Mouse (Mus musculus): ENCODE data around the gene Afdn. TPM values are rescaled to one million over a fixed set of nuclear protein-coding genes. Genes with fewer than 3 reads are reported as not detected.
A peak's percentile ranks its signal among the peaks of the same experiment; 100 is the strongest.

The Afdn gene
- 91.3 and 110 TPM in 2 replicates for polyA plus RNA-seq (2016; fragmentation: Nextera tagmentation; extraction: Ambion mirVana)

DNA sequence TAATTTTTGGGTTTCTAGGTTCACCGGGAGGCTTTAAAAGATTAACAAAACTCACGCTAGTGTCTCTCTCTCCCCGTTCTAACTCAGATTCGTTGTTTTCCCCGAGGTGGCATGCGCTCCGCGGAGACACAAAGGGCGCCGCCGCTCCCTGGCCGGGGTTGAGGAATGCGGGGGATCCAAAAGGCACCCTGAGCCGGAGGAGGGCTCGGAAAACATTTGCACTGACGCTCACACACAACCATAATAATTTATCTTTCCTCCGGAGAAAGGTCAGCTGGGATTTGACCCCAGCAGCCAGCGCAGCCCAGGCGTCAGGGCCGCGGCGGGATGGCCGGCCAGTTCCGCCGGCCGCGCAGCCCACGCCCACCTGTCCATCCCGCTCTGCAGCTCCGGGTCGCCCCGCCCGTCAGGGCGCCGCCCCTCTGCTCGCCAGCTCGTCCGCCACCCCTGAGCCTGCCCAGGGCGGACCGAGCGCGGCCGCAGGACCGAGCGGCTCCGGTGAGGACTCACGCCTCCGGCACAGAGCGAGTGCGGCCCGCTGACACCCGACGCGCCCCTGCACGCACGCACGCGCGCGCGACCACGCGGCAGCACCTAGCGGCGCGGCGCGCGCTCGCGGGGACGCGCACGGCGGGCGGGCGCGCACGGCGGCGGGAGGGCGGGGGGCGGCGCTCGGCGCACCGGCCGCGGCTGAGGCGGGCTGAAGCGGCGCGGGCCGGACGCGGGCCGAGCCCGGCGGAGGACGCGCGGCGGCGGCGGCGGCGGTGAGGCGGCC lies at the start of gene Afdn:
TSS of gene Afdn (plus strand) at position 687 of the 775 bp plus-strand sequence.
- WGBS = 11% methylated on average over 108 of the region's 108 CpGs

DNA sequence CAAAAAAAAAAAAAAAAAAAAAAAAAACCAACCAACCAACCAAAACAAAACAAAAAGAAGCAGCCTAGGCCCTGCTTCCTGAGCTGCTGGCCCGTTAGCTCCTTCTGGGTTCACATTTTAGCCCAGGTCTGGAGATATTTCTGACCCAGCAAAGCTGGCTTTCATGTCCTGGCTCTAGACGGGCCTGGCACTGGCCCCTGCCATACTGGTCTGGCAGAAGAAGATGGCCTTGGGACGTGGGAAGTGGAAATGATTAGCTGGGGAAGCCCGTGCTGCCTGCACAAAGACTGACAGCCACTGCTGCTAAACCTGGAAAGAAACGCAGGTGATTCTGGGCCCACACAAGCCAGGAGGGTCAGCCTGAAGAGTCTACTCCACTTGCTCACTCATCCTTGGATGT lies 49.2 kb upstream of the Afdn start:
- 77% methylated on average over 5 of the region's 5 CpGs for WGBS
- DNase-seq (ENCODE audit: low spot score) = no peak
- Histone ChIP-seq H3K9me3 (no peaks in the 10 kb centered on the region), H3K27ac (no peak overlapping the region), H3K36me3 (no peaks in the 10 kb centered on the region), H3K27me3 (ENCODE audit: insufficient read depth, poor library complexity, severe bottlenecking) (no peaks in the 10 kb centered on the region), H3K4me3 (no peak overlapping the region), H3K4me1 (peaks cover 45% of the 10 kb centered on the region)

More for the DNA sequence above, at the start of gene Afdn:
- H3K4me3 ChIP-seq = peak within 1 kb of the TSS; percentile 96
- H3K4me1 ChIP-seq = peaks cover 29% of the 10 kb centered on the region
- no peaks in the 10 kb centered on the region for H3K27me3 ChIP-seq (ENCODE audit: insufficient read depth, poor library complexity, severe bottlenecking)
- DNase-seq (ENCODE audit: low spot score) = peak; percentile 92
- peak within 1 kb of the TSS; percentile 94 for H3K27ac ChIP-seq
- H3K9me3 ChIP-seq = no peaks in the 10 kb centered on the region; the same call in 1 of the 2 replicates
- no peaks in the 10 kb centered on the region for H3K36me3 ChIP-seq

DNA sequence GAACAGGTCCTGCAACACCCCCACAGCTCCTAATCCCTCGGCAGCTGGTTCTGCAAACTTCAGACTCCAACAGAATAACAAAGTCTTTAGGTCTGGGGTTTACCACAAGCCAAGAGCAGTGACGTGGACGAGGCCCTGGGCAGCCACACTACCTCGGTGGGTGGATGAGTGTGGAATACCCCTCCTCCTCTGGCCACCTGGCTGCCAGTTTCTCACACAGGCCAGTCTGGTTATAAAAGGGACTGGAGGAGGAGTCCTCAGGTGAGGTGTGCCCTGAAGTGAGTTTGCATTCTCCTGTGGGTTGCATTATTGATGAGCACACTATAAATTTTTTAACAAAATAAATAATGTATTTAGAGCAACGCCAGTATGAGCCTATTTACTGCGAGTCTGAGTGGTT lies 48.2 kb upstream of the Afdn start:
- no peaks in the 10 kb centered on the region for H3K36me3 ChIP-seq
- no peaks in the 10 kb centered on the region for H3K27me3 ChIP-seq (ENCODE audit: insufficient read depth, poor library complexity, severe bottlenecking)
- H3K4me1 ChIP-seq = peaks cover 40% of the 10 kb centered on the region
- DNase-seq (ENCODE audit: low spot score) = no peak
- no peak overlapping the region for H3K4me3 ChIP-seq
- no peaks in the 10 kb centered on the region for H3K9me3 ChIP-seq
- no peak overlapping the region for H3K27ac ChIP-seq
- WGBS = 80% methylated on average over 6 of the region's 6 CpGs

DNA sequence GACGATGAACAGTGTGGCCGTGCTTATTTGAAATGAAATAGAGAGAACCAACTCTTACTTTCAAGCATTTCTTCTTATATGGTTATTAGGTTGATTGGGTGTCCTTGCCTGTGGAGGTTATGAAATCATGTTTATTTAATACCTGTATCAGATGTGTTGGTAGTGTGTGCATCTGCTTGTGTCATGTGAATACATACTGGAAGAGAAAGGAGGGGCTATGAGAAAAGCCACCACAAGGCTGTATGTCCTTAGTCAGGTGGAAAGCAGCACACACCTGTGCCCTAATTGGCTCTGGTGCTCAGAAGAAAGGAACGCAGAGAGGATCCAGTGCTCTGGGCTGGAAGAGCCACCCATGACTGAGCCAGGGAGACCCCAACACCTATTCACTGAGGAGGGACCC lies 47.8 kb upstream of the Afdn start:
- Histone ChIP-seq H3K4me3 (no peak overlapping the region), H3K27me3 (ENCODE audit: insufficient read depth, poor library complexity, severe bottlenecking) (no peaks in the 10 kb centered on the region), H3K36me3 (no peaks in the 10 kb centered on the region), H3K4me1 (peaks cover 37% of the 10 kb centered on the region), H3K27ac (no peak overlapping the region), H3K9me3 (no peaks in the 10 kb centered on the region)
- 93% methylated on average over 3 of the region's 3 CpGs for WGBS
- DNase-seq (ENCODE audit: low spot score) = no peak

DNA sequence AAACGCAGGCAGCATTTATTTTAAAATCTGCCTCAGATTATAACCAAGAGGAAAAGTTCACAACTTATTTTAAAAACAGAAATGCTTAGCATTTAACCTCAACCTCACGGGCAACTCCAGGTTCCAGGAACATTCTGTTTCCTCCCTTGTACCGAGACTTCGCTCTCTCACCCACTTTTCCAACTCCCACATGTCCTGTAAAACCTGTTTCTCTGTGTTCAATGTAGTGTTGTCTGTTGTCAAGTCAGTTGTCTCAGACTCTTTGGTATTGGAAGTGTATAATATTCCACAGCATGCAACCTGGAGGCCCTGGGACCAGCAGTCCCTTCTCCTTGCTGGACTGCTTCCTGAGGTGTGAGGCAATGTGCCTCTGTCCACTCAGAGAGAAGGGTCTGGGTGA lies 46.2 kb upstream of the Afdn start:
- no peaks in the 10 kb centered on the region for H3K27me3 ChIP-seq (ENCODE audit: insufficient read depth, poor library complexity, severe bottlenecking)
- WGBS = 90% methylated on average over 4 of the region's 4 CpGs
- peaks cover 28% of the 10 kb centered on the region for H3K4me1 ChIP-seq
- no peak overlapping the region for H3K4me3 ChIP-seq
- DNase-seq (ENCODE audit: low spot score) = no peak
- no peak overlapping the region for H3K27ac ChIP-seq
- no peaks in the 10 kb centered on the region for H3K9me3 ChIP-seq
- H3K36me3 ChIP-seq = no peaks in the 10 kb centered on the region

DNA sequence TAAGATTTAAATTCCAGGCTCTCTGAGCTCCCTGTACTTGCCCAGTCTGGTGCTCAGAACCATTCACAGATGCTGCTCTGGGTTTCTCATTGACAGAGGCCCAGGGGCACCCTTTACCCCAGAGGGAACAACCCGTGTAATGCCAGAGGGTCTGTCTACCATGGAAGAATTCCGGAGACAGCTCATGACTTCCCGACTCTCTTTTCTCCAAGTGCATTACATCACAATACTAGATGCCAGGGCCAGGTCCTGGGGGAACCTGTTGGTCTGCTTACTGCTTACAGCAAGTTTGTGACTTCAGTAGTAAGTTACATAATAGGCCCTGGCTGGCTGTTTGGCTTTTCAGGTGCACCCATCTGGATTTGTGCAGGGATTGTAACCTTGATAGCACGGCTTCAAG lies 45.7 kb upstream of the Afdn start:
- no peak for DNase-seq (ENCODE audit: low spot score)
- no peaks in the 10 kb centered on the region for H3K36me3 ChIP-seq
- no peaks in the 10 kb centered on the region for H3K9me3 ChIP-seq
- 74% methylated on average over 4 of the region's 4 CpGs for WGBS
- H3K27ac ChIP-seq = no peak overlapping the region
- H3K4me1 ChIP-seq = peaks cover 22% of the 10 kb centered on the region
- no peaks in the 10 kb centered on the region for H3K27me3 ChIP-seq (ENCODE audit: insufficient read depth, poor library complexity, severe bottlenecking)
- H3K4me3 ChIP-seq = no peak overlapping the region

DNA sequence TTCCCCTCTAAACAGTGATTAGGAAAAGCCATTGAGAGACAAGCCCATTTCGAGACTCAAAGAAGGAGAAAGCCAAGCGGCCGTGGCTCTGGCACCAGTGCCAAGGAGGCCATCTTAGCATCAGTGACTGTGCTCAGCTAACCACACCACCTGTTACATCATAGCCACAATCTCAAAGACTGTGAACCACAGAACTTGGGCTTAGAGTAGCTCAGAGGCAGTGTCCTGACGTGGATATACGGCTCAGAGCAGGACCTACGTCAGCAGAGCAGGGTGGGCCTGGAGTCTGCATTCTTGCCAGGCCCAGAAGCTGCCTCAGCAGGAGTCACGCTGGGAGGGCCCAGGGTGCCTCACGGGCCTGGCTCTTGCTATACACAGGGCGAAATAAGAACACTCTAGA lies 44.8 kb upstream of the Afdn start:
- Histone ChIP-seq H3K27me3 (ENCODE audit: insufficient read depth, poor library complexity, severe bottlenecking) (no peaks in the 10 kb centered on the region), H3K4me3 (no peak overlapping the region), H3K4me1 (peaks cover 17% of the 10 kb centered on the region), H3K9me3 (no peaks in the 10 kb centered on the region), H3K27ac (no peak overlapping the region), H3K36me3 (no peaks in the 10 kb centered on the region)
- WGBS = 60% methylated on average over 9 of the region's 9 CpGs
- DNase-seq (ENCODE audit: low spot score) = no peak

DNA sequence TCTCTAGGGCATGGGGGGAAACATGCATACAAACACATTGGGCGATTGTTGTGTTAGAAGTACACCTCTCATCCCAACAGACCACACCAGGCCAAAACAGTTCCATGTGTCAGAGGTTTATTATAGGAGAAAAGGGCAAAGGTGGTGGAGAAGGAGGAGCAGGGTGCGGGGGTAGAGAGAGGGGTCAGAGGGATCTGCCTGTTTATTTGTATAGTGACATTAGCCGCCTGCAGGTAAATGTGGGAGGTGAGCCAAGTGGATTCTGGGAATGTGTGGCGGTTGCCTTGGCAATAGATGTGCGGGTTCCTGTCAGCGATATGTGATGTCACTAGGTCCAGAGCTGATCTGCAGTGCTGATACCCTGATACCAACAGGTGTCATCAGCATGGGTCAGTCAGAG lies 44.0 kb upstream of the Afdn start:
- H3K36me3 ChIP-seq = no peaks in the 10 kb centered on the region
- H3K27me3 ChIP-seq (ENCODE audit: insufficient read depth, poor library complexity, severe bottlenecking) = no peaks in the 10 kb centered on the region
- H3K4me3 ChIP-seq = no peak overlapping the region
- no peaks in the 10 kb centered on the region for H3K9me3 ChIP-seq
- H3K27ac ChIP-seq = no peak overlapping the region
- peaks cover 17% of the 10 kb centered on the region for H3K4me1 ChIP-seq
- no peak for DNase-seq (ENCODE audit: low spot score)
- WGBS = 85% methylated on average over 6 of the region's 6 CpGs

DNA sequence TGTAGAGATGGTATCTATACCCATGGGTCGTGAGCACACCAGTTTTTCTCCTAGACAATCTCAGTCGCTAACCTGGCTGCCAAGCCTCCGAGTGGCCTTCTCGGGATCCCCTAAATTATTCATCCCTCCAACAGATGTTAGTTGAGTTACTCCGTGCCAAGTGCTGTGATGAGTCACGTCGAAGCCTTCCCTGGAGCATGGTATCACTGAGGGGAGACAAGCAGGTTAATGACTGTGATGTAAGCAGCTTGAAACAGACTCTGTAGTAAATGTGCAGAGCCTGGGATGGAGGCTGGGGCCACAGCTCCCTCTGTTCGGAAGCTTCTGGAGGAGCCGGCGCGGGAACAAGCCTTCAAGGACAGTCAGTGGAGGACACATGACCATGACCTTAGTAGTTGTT lies 42.9 kb upstream of the Afdn start:
- Histone ChIP-seq H3K36me3 (no peaks in the 10 kb centered on the region), H3K4me3 (no peak overlapping the region), H3K9me3 (no peaks in the 10 kb centered on the region), H3K4me1 (peaks cover 17% of the 10 kb centered on the region), H3K27me3 (ENCODE audit: insufficient read depth, poor library complexity, severe bottlenecking) (no peaks in the 10 kb centered on the region), H3K27ac (no peak overlapping the region)
- 85% methylated on average over 11 of the region's 11 CpGs for WGBS
- no peak for DNase-seq (ENCODE audit: low spot score)

DNA sequence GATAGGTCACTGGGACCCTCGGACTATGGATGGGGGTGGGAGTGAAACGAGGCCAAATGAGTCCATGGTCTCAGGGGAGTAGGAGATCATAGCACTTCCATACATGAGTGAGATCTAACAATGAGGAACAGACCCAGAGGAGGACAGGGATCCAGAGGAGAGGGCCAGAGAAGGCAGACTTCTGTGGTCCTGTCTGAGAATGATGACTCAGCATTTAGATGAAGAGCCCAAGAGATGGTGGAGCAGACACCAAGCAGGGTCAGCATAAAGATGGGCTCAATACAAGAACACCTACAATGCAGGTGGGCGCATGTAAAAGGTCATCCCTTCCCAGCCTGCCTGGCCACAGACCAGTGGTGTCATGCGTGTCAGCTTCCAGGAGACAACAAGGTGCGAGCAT lies 40.2 kb upstream of the Afdn start:
- Histone ChIP-seq H3K27me3 (ENCODE audit: insufficient read depth, poor library complexity, severe bottlenecking) (no peaks in the 10 kb centered on the region), H3K4me1 (peaks cover 16% of the 10 kb centered on the region), H3K9me3 (no peaks in the 10 kb centered on the region), H3K4me3 (no peak overlapping the region), H3K36me3 (no peaks in the 10 kb centered on the region), H3K27ac (no peak overlapping the region)
- DNase-seq (ENCODE audit: low spot score) = no peak
- WGBS = 80% methylated on average over 5 of the region's 5 CpGs

DNA sequence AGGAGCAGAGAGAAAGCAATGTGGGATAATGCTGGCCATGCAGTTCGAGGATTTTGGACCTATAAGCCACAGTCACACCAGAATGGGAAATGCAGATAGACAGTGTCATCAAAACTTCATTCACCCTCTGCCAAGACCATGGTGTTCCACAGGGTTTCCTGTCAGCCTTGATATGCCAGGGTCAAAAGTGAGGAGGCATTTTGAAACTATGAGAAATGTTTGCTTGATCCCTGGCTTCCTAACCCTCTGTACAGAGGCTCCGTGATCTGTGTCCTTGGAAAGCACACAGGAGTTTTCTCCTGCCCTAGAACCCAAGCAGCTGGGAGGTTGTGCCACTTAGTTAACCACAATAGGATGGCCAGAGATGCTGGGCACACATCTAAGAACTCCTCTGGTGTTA lies 39.0 kb upstream of the Afdn start:
- Histone ChIP-seq H3K27me3 (ENCODE audit: insufficient read depth, poor library complexity, severe bottlenecking) (no peaks in the 10 kb centered on the region), H3K4me1 (peaks cover 19% of the 10 kb centered on the region), H3K9me3 (no peaks in the 10 kb centered on the region), H3K4me3 (no peak overlapping the region), H3K36me3 (no peaks in the 10 kb centered on the region), H3K27ac (no peak overlapping the region)
- 73% methylated on average over 2 of the region's 2 CpGs for WGBS
- no peak for DNase-seq (ENCODE audit: low spot score)

DNA sequence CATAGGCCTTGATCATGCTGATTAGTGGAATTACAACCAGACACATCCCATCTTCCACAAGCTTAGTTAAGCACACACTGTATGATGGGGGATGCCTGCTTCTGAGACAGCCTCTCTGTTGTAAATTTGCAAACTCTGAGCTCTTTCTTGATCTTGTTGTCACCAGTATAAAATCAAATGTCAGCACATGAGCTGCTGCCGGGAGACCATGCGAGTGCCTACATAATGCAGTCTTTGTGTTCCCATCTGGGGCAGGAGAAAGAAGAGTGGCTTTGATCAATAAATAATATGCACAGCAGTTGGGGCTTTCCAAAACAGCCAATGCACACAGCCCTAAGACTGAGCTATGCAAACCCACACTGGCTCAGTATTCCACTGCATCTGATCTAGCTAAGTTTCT lies 37.9 kb upstream of the Afdn start:
- Histone ChIP-seq H3K9me3 (no peaks in the 10 kb centered on the region), H3K27me3 (ENCODE audit: insufficient read depth, poor library complexity, severe bottlenecking) (no peaks in the 10 kb centered on the region), H3K4me1 (peaks cover 20% of the 10 kb centered on the region), H3K36me3 (no peaks in the 10 kb centered on the region), H3K27ac (no peak overlapping the region), H3K4me3 (no peak overlapping the region)
- no peak for DNase-seq (ENCODE audit: low spot score)
- WGBS = 69% methylated on average over 2 of the region's 2 CpGs

DNA sequence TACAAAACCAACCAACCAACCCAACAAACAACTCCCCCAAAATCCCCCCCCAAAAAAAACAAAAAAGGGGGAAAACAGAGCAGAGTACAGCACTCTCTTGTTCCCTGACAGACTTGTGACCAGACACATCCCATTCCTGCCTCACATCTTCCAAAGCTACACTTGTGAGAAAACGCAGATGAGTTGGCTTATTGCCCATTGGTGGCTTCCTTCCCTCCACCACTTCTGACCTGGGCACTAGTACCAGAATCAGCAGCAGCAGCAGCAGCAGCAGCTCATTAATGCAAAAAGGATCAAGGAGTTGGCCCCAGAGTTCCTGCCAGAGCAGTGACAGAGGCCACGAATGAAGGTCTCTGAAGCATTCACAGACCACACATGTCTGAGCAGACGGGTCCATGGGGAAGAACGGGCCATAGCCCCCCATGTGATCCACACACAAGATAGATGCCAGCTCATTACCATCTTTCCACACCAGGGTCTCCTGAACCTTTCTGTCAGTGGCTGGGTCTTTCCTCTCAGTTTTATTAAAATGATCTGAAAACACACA lies 35.3 kb upstream of the Afdn start:
- 45% methylated on average over 4 of the region's 4 CpGs for WGBS
- H3K27ac ChIP-seq = peak overlapping the region; percentile 22; the same call in 1 of the 2 replicates
- peaks cover 17% of the 10 kb centered on the region for H3K4me1 ChIP-seq
- H3K27me3 ChIP-seq (ENCODE audit: insufficient read depth, poor library complexity, severe bottlenecking) = no peaks in the 10 kb centered on the region
- no peak for DNase-seq (ENCODE audit: low spot score)
- no peaks in the 10 kb centered on the region for H3K36me3 ChIP-seq
- no peaks in the 10 kb centered on the region for H3K9me3 ChIP-seq
- H3K4me3 ChIP-seq = no peak overlapping the region
